ENCODE assay signal across 9 mouse cellular contexts in the genomic region with DNA sequence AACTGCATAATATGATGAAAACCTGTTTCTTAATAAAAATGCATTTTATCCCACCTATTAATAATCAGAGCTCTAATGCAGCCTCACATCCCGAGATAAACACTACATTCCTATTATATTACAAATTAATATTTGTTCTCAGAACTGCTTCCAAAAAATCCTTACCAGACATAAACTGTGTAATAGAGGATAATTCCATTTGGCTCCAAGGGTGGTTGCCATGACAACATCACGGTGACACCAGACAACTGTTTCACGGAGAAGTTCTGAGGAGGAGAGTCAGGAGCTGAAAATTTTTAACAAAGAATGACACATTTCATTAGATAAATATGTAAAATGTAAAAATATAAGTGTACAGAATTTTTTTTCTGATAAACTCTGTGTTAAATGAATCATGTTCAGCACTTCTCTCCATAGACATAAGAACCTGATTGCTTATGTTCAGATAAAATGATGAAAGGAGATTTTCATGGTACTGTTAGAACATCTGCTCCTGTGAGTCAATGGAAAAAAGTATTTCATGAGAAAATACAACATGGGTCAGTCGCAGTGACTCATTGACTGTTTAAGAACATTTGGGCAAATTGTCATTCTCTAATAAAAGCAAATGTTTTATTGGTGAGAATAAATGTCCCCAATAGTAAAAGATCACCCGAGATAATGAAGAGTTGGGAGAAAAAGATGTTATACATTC. TPM values are rescaled to one million over a fixed set of nuclear protein-coding genes. Genes with fewer than 3 reads are reported as not detected.
DNase-seq lines count a peak whose midpoint lies in the region; ATAC-seq lines count a peak whose summit lies in the region.
"Had no signal": no experiment of that assay in that cellular context is flagged by ENCODE, and none has a peak within 500 bp of the region (broad histone marks: within the 10 kb centered on the region; RNA-seq: fewer than 3 reads in every experiment).

No protein-coding gene starts in this region.

- H3K27ac ChIP-seq in kidney, embryonic 15.5 days = no peak overlapping the region
- H3K27ac ChIP-seq in embryonic facial prominence, embryonic 10.5 days (replicated peaks) = no peak overlapping the region
- no peak overlapping the region for H3K27ac ChIP-seq in midbrain, embryonic 12.5 days (replicated peaks)
- H3K27ac ChIP-seq: heart, embryonic 13.5 days had no signal

- no peak overlapping the region for H3K4me3 ChIP-seq in kidney, embryonic 15.5 days (replicated peaks)
- no peak overlapping the region for H3K4me3 ChIP-seq in embryonic facial prominence, embryonic 10.5 days
- H3K4me3 ChIP-seq in midbrain, embryonic 12.5 days = no peak overlapping the region
- H3K4me3 ChIP-seq: heart, embryonic 13.5 days had no signal

- DNase-seq in kidney, postnatal 4 days = peak; percentile 48 to 61
- DNase-seq in embryonic facial prominence, embryonic 10.5 days (ENCODE audit: low spot score) = peak; percentile 18
- DNase-seq in layer of hippocampus, adult 11-12 months (ENCODE audit: low spot score) = peak; percentile 40
- no peak for DNase-seq in thymus, postnatal 36 days
- DNase-seq in spleen, postnatal 4 days (ENCODE audit: low spot score in 2 of 2) = no peak
- DNase-seq in spleen, adult 18-20 months = no peak

- H3K27me3 ChIP-seq in kidney, embryonic 15.5 days = no peaks in the 10 kb centered on the region
- H3K27me3 ChIP-seq in embryonic facial prominence, embryonic 10.5 days (replicated peaks; ENCODE audit: low read depth, poor library complexity, severe bottlenecking) = no peaks in the 10 kb centered on the region
- H3K27me3 ChIP-seq in midbrain, embryonic 12.5 days = no peaks in the 10 kb centered on the region
- H3K27me3 ChIP-seq: heart, embryonic 13.5 days had no signal

- WGBS in kidney, embryonic 15.5 days = 69% methylated on average over 5 of the region's 5 CpGs
- 67% methylated on average over 5 of the region's 5 CpGs for WGBS in embryonic facial prominence, embryonic 10.5 days
- 47% methylated on average over 5 of the region's 5 CpGs for WGBS in midbrain, embryonic 12.5 days

- H3K9me3 ChIP-seq in kidney, embryonic 15.5 days (replicated peaks) = no peaks in the 10 kb centered on the region
- H3K9me3 ChIP-seq in embryonic facial prominence, embryonic 10.5 days = no peaks in the 10 kb centered on the region
- H3K9me3 ChIP-seq in midbrain, embryonic 12.5 days = no peaks in the 10 kb centered on the region
- H3K9me3 ChIP-seq: heart, embryonic 13.5 days had no signal

- no peak for ATAC-seq in kidney, embryonic 15.5 days (replicated peaks; ENCODE audit: low FRiP score)
- ATAC-seq in midbrain, embryonic 12.5 days (ENCODE audit: low FRiP score, low read depth) = peak; percentile 73

- no peak overlapping the region for H3K4me2 ChIP-seq in kidney, embryonic 15.5 days
- no peak overlapping the region for H3K4me2 ChIP-seq in midbrain, embryonic 12.5 days (replicated peaks)
- H3K4me2 ChIP-seq: heart, embryonic 13.5 days had no signal

- H3K36me3 ChIP-seq in kidney, embryonic 15.5 days = no peaks in the 10 kb centered on the region
- no peaks in the 10 kb centered on the region for H3K36me3 ChIP-seq in embryonic facial prominence, embryonic 10.5 days (replicated peaks)
- no peaks in the 10 kb centered on the region for H3K36me3 ChIP-seq in midbrain, embryonic 12.5 days
- H3K36me3 ChIP-seq: heart, embryonic 13.5 days had no signal

- H3K4me1 ChIP-seq in kidney, embryonic 15.5 days = no peaks in the 10 kb centered on the region
- no peaks in the 10 kb centered on the region; the same call in 1 of the 2 replicates for H3K4me1 ChIP-seq in embryonic facial prominence, embryonic 10.5 days
- no peaks in the 10 kb centered on the region for H3K4me1 ChIP-seq in midbrain, embryonic 12.5 days
- H3K4me1 ChIP-seq: heart, embryonic 13.5 days had no signal

- H3K9ac ChIP-seq in kidney, embryonic 15.5 days = no peak overlapping the region
- no peak overlapping the region for H3K9ac ChIP-seq in midbrain, embryonic 12.5 days (replicated peaks)
- H3K9ac ChIP-seq: heart, embryonic 13.5 days had no signal

RNA-seq across cellular contexts. Expression of a gene that starts 57.3 kb away (rescaled TPM):
- 0.01 and 0.06 TPM in 2 replicates for polyA plus RNA-seq in kidney, embryonic 15.5 days (2015; fragmentation: Nextera tagmentation; extraction: Ambion mirVana)
- not detected in 2 replicates for polyA plus RNA-seq in embryonic facial prominence, embryonic 10.5 days (2016; fragmentation: Nextera tagmentation; extraction: Ambion mirVana)
- 0.16 and 0.22 TPM in 2 replicates for polyA plus RNA-seq in midbrain, embryonic 12.5 days (2016; fragmentation: Nextera tagmentation; extraction: Ambion mirVana)

Comparison
In these comparisons a context has a peak if more than half of its experiments do, and no peak if none do; other contexts are left out.
1. DNase-seq: peak in kidney, postnatal 4 days (2 of 2), embryonic facial prominence, embryonic 10.5 days (single experiment) and layer of hippocampus, adult 11-12 months (single experiment); none in thymus, postnatal 36 days (0 of 2), spleen, postnatal 4 days (0 of 2) and spleen, adult 18-20 months (0 of 2).